Mouse (Mus musculus) G1E (cell line): ENCODE measurements at regions not wholly inside any gene's neighbourhood (a gene's known extent, or its start where the extent isn't known, plus 50 kb on each side); places are given as distances from the start of the nearest gene placed in this dataset.

Source experiments
- ATAC-seq: 2 replicates; pipeline ENCODE4 v1.8.0; 2016; ENCODE audit warnings: mild to moderate bottlenecking; ENCODE audit not compliant: insufficient number of reproducible peaks, poor library complexity, low FRiP score, severe bottlenecking; ENCODE audit errors: extremely low read depth
- DNase-seq: peaks from one replicate; pipeline ENCODE4 v3.0.0; 2012; ENCODE audit warnings: low spot score
- H3K27me3 ChIP-seq: 2 replicates; pipeline ENCODE4 v1.6.1; 2012; ENCODE audit warnings: mild to moderate bottlenecking, low read length, inconsistent platforms; ENCODE audit not compliant: insufficient read depth
- H3K36me3 ChIP-seq: replicated peaks from 2 replicates; pipeline ENCODE3; 2012; ENCODE audit warnings: mild to moderate bottlenecking, inconsistent platforms
- H3K4me1 ChIP-seq: 2 replicates; pipeline ENCODE4 v1.6.1; 2012; ENCODE audit warnings: low read depth, low read length, inconsistent platforms, mixed read lengths; ENCODE audit not compliant: insufficient read depth
- H3K4me3 ChIP-seq: 2 replicates; pipeline ENCODE4 v1.5.1; 2012; ENCODE audit warnings: low read depth, mild to moderate bottlenecking, inconsistent platforms, low read length, moderate library complexity, mixed read lengths
- H3K9me3 ChIP-seq: replicated peaks from 2 replicates; pipeline ENCODE4 v1.6.1; 2012; ENCODE audit warnings: inconsistent platforms
- CTCF ChIP-seq: IDR thresholded peaks from 2 replicates; pipeline ENCODE4 v1.5.1; 2012; ENCODE audit warnings: low read depth, low read length, inconsistent platforms, mixed read lengths
- GATA1 ChIP-seq: IDR thresholded peaks from 2 replicates; pipeline ENCODE4 v1.6.1; 2012; ENCODE audit warnings: borderline replicate concordance, low read length, inconsistent platforms, mixed read lengths
- GATA2 ChIP-seq: IDR thresholded peaks from 2 replicates; pipeline ENCODE4 v1.6.1; 2012; ENCODE audit warnings: low read depth, low read length, inconsistent platforms, borderline replicate concordance
- POLR2AphosphoS5 ChIP-seq: IDR thresholded peaks from 2 replicates; pipeline ENCODE4 v1.6.1; 2012; ENCODE audit warnings: low read depth, low read length, inconsistent platforms; ENCODE audit not compliant: insufficient replicate concordance
- TAL1 ChIP-seq: conservative IDR thresholded peaks from 2 replicates; pipeline ENCODE4 v1.6.1; 2012; ENCODE audit warnings: low read depth, low read length, inconsistent platforms, mixed read lengths

GRCm38 (mm10) chr1:77628861-77629260 is 114.0 kb upstream of the Epha4 start:
- H3K4me3 ChIP-seq, result no peak overlapping the region

GRCm38 (mm10) chr1:77617490-77617889 is 102.6 kb upstream of the Epha4 start:
- Histone ChIP-seq H3K36me3 (no peaks in the 10 kb centered on the region), H3K9me3 (peaks cover 21% of the 10 kb centered on the region), H3K4me1 (no peaks in the 10 kb centered on the region), H3K27me3 (no peaks in the 10 kb centered on the region), H3K4me3 (no peak overlapping the region)
- no peak for TF ChIP-seq TAL1
- DNase-seq, result no peak
- no peak for ATAC-seq

More at GRCm38 (mm10) chr1:77628861-77629260, 114.0 kb upstream of the Epha4 start:
- no peak for TF ChIP-seq TAL1
- no peak for TF ChIP-seq POLR2AphosphoS5
- TF ChIP-seq GATA2, result no peak
- TF ChIP-seq CTCF, result no peak
- TF ChIP-seq GATA1, result no peak
- no peaks in the 10 kb centered on the region for H3K36me3 ChIP-seq
- peaks cover 40% of the 10 kb centered on the region for H3K9me3 ChIP-seq
- ATAC-seq (no peak), DNase-seq (no peak)
- no peaks in the 10 kb centered on the region for H3K4me1 ChIP-seq
- H3K27me3 ChIP-seq, result no peaks in the 10 kb centered on the region

- TF ChIP-seq GATA1, result no peak
- H3K4me1 ChIP-seq, result no peaks in the 10 kb centered on the region
- no peak for ATAC-seq
- H3K27me3 ChIP-seq, result no peaks in the 10 kb centered on the region
- H3K36me3 ChIP-seq, result no peaks in the 10 kb centered on the region
- no peak for DNase-seq
- H3K4me3 ChIP-seq, result no peak overlapping the region
- H3K9me3 ChIP-seq, result peaks cover 24% of the 10 kb centered on the region
Observed at GRCm38 (mm10) chr1:77600509-77600908, 85.6 kb upstream of the Epha4 start.

- H3K36me3 ChIP-seq, result no peaks in the 10 kb centered on the region
- no peak for ATAC-seq
- no peaks in the 10 kb centered on the region for H3K27me3 ChIP-seq
- H3K9me3 ChIP-seq, result peaks cover 24% of the 10 kb centered on the region
- no peak overlapping the region for H3K4me3 ChIP-seq
- no peak for DNase-seq
- H3K4me1 ChIP-seq, result no peaks in the 10 kb centered on the region
- TF ChIP-seq CTCF, result no peak
- no peak for TF ChIP-seq GATA1
- TF ChIP-seq GATA2, result no peak
- TF ChIP-seq POLR2AphosphoS5, result no peak
- TF ChIP-seq TAL1, result no peak
Observed at GRCm38 (mm10) chr1:77592649-77593048, 77.8 kb upstream of the Epha4 start.

GRCm38 (mm10) chr1:77592248-77592647 is 77.4 kb upstream of the Epha4 start:
- Histone ChIP-seq H3K36me3 (no peaks in the 10 kb centered on the region), H3K27me3 (no peaks in the 10 kb centered on the region), H3K9me3 (peaks cover 24% of the 10 kb centered on the region), H3K4me1 (no peaks in the 10 kb centered on the region), H3K4me3 (no peak overlapping the region)
- TF ChIP-seq TAL1, result no peak
- no peak for TF ChIP-seq POLR2AphosphoS5
- no peak for TF ChIP-seq GATA1
- TF ChIP-seq GATA2, result no peak
- no peak for TF ChIP-seq CTCF
- DNase-seq (no peak), ATAC-seq (no peak)

- no peaks in the 10 kb centered on the region for H3K27me3 ChIP-seq
- no peaks in the 10 kb centered on the region for H3K4me1 ChIP-seq
- no peak for DNase-seq
- no peaks in the 10 kb centered on the region for H3K36me3 ChIP-seq
- ATAC-seq, result no peak
- H3K4me3 ChIP-seq, result no peak overlapping the region
- TF ChIP-seq GATA2 (no peak), CTCF (no peak), GATA1 (no peak), POLR2AphosphoS5 (no peak)
- H3K9me3 ChIP-seq, result peaks cover 37% of the 10 kb centered on the region
Observed at GRCm38 (mm10) chr1:77589423-77589822, 74.5 kb upstream of the Epha4 start.

- Histone ChIP-seq H3K4me3 (no peak overlapping the region), H3K36me3 (no peaks in the 10 kb centered on the region), H3K4me1 (no peaks in the 10 kb centered on the region), H3K9me3 (peaks cover 26% of the 10 kb centered on the region), H3K27me3 (no peaks in the 10 kb centered on the region)
- no peak for TF ChIP-seq GATA2
- TF ChIP-seq TAL1, result no peak
- ATAC-seq, result no peak
- no peak for DNase-seq
Observed at GRCm38 (mm10) chr1:77585520-77585919, 70.6 kb upstream of the Epha4 start.
